Mouse (Mus musculus) midbrain, embryonic 11.5 days (tissue): Measurements from ENCODE around the gene Slc18a2. TPM values are rescaled to one million over a fixed set of nuclear protein-coding genes. Genes with fewer than 3 reads are reported as not detected.

Experiments
- ATAC-seq: fragments of 200-750 bp; cut with Nextera tagmentation; 2 replicates; pipeline ENCODE4 v1.8.0; 2017; ENCODE audit warnings: moderate TSS enrichment, moderate library complexity; ENCODE audit not compliant: low FRiP score
- DNase-seq: peaks from one replicate; pipeline ENCODE4 v3.0.0; 2015; ENCODE audit warnings: low spot score; ENCODE audit errors: missing footprints
- H3K27ac ChIP-seq: fragments of 300-500 bp; sonication (generic); 2 replicates; pipeline ENCODE4 v1.5.1; 2014; ENCODE audit warnings: low read depth, low read length
- H3K27me3 ChIP-seq: fragments of 300-500 bp; sonication (generic); 2 replicates; pipeline ENCODE4 v1.6.1; 2014; ENCODE audit warnings: mild to moderate bottlenecking, low read length, moderate library complexity, mixed read lengths; ENCODE audit not compliant: control insufficient read depth, insufficient read depth
- H3K36me3 ChIP-seq: fragments of 300-500 bp; sonication (generic); 2 replicates; pipeline ENCODE4 v1.6.1; 2014; ENCODE audit warnings: mild to moderate bottlenecking, low read length, moderate library complexity, mixed read lengths; ENCODE audit not compliant: control insufficient read depth, insufficient read depth
- H3K4me1 ChIP-seq: fragments of 300-500 bp; sonication (generic); 2 replicates; pipeline ENCODE4 v1.6.1; 2014; ENCODE audit warnings: low read length; ENCODE audit not compliant: control insufficient read depth, insufficient read depth
- H3K4me2 ChIP-seq: fragments of 300-500 bp; sonication (generic); 2 replicates; pipeline ENCODE4 v1.6.1; 2014; ENCODE audit warnings: mild to moderate bottlenecking, moderate library complexity
- H3K4me3 ChIP-seq: fragments of 300-500 bp; sonication (generic); 2 replicates; pipeline ENCODE4 v1.5.1; 2014; ENCODE audit warnings: low read depth, low read length
- H3K9ac ChIP-seq: fragments of 300-500 bp; sonication (generic); 2 replicates; pipeline ENCODE4 v1.6.1; 2014; ENCODE audit warnings: low read length
- H3K9me3 ChIP-seq: fragments of 300-500 bp; sonication (generic); 2 replicates; pipeline ENCODE4 v1.6.1; 2016; ENCODE audit warnings: low read length; ENCODE audit not compliant: control insufficient read depth
- WGBS: fragments of 180-500 bp; shearing (Covaris S2); extraction: QIAGEN DNeasy Blood & Tissue Kit; methylation state at CpG from one replicate; pipeline ENCODE4 v1.1.7; 2014; 5-methylcytosine and 5-hydroxymethylcytosine counted together
- polyA plus RNA-seq: library from polyadenylated mRNA; unstranded; fragments of >200 nt; fragmentation: Nextera tagmentation; extraction: Ambion mirVana; gene quantifications from 2 replicates; pipeline ENCODE4 v1.2.1, GENCODE M21; 2014

Slc18a2 gene
- polyA plus RNA-seq, 1 experiment from 2014 or later: 16.0 TPM

- H3K27ac ChIP-seq: no peak overlapping the region
- peak; percentile 88 for DNase-seq
- 59% methylated on average over 9 of the region's 9 CpGs for WGBS
Observed at GRCm38 (mm10) chr19:59264838-59265532, 4.3 kb downstream of the Slc18a2 start.

GRCm38 (mm10) chr19:59265907-59266306, 5.2 kb downstream of the Slc18a2 start:
- no peaks in the 10 kb centered on the region for H3K9me3 ChIP-seq
- H3K4me1 ChIP-seq: peaks cover 30% of the 10 kb centered on the region
- H3K4me3 ChIP-seq: no peak overlapping the region
- WGBS: 56% methylated on average over 6 of the region's 6 CpGs
- no peak overlapping the region for H3K27ac ChIP-seq
- peak; percentile 89 for DNase-seq
- H3K36me3 ChIP-seq: no peaks in the 10 kb centered on the region
- peaks cover 32% of the 10 kb centered on the region for H3K27me3 ChIP-seq
- no peak overlapping the region for H3K9ac ChIP-seq
- ATAC-seq: no peak
- H3K4me2 ChIP-seq: no peak overlapping the region

More at GRCm38 (mm10) chr19:59264838-59265532, 4.3 kb downstream of the Slc18a2 start:
- Histone ChIP-seq H3K4me1 (peaks cover 36% of the 10 kb centered on the region), H3K4me2 (no peak overlapping the region), H3K27me3 (peaks cover 40% of the 10 kb centered on the region), H3K36me3 (no peaks in the 10 kb centered on the region), H3K9ac (0 out of 2 replicates have a peak overlapping the region, but pooled peaks have one; percentile 12), H3K9me3 (no peaks in the 10 kb centered on the region), H3K4me3 (no peak overlapping the region)
- ATAC-seq: no peak

- Histone ChIP-seq H3K4me1 (peaks cover 26% of the 10 kb centered on the region), H3K36me3 (no peaks in the 10 kb centered on the region), H3K4me2 (no peak overlapping the region), H3K9ac (0 out of 2 replicates have a peak overlapping the region, but pooled peaks have one; percentile 6), H3K9me3 (no peaks in the 10 kb centered on the region), H3K27me3 (peaks cover 26% of the 10 kb centered on the region), H3K27ac (peak overlapping the region; percentile 45), H3K4me3 (no peak overlapping the region)
- DNase-seq (peak; percentile 94), ATAC-seq (peak; percentile 80)
- WGBS: 14% methylated on average over 5 of the region's 5 CpGs
Observed at GRCm38 (mm10) chr19:59267417-59267963, 6.8 kb downstream of the Slc18a2 start.

DNA sequence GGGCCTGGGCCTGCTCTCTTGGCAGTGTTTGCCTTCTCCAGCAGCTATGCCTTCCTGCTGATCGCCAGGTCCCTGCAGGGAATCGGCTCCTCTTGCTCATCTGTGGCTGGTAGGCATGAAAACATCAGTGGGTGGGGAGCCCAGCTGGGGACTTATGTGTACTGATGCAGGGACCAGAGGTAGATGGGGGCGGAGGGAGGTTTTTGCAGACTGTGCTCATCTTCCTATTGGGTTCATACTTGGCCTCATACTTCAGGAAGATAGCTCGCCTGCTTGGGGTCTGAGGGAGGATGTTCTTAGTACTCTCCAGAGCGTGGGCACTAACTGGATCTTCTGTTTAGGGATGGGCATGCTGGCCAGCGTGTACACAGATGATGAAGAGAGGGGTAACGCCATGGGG, 12.5 kb downstream of the Slc18a2 start:
- H3K27ac ChIP-seq: no peak overlapping the region
- peak; percentile 80 for DNase-seq
- no peaks in the 10 kb centered on the region for H3K36me3 ChIP-seq
- no peak overlapping the region for H3K4me3 ChIP-seq
- ATAC-seq: no peak
- WGBS: 75% methylated on average over 7 of the region's 7 CpGs
- H3K27me3 ChIP-seq: peaks cover 7% of the 10 kb centered on the region; the same call in 1 of the 2 replicates
- H3K9me3 ChIP-seq: no peaks in the 10 kb centered on the region
- H3K9ac ChIP-seq: no peak overlapping the region
- no peaks in the 10 kb centered on the region; the same call in 1 of the 2 replicates for H3K4me1 ChIP-seq
- no peak overlapping the region for H3K4me2 ChIP-seq

- H3K36me3 ChIP-seq: no peaks in the 10 kb centered on the region
- no peaks in the 10 kb centered on the region for H3K9me3 ChIP-seq
- 0 out of 2 replicates have a peak, but pooled peaks cover 1% of the 10 kb centered on the region for H3K27me3 ChIP-seq
- no peak for DNase-seq
- 92% methylated on average over 7 of the region's 7 CpGs for WGBS
- H3K4me2 ChIP-seq: no peak overlapping the region
- no peak for ATAC-seq
- no peaks in the 10 kb centered on the region for H3K4me1 ChIP-seq
- H3K4me3 ChIP-seq: no peak overlapping the region
- H3K9ac ChIP-seq: no peak overlapping the region
- H3K27ac ChIP-seq: no peak overlapping the region
Observed at GRCm38 (mm10) chr19:59276354-59276753, 15.7 kb downstream of the Slc18a2 start.

- Histone ChIP-seq H3K9me3 (no peaks in the 10 kb centered on the region), H3K36me3 (no peaks in the 10 kb centered on the region), H3K9ac (no peak overlapping the region), H3K4me3 (no peak overlapping the region), H3K4me2 (no peak overlapping the region), H3K27ac (no peak overlapping the region), H3K27me3 (no peaks in the 10 kb centered on the region), H3K4me1 (no peaks in the 10 kb centered on the region)
- DNase-seq: no peak
- ATAC-seq: no peak
Observed at GRCm38 (mm10) chr19:59280841-59281240, 20.1 kb downstream of the Slc18a2 start.

DNA sequence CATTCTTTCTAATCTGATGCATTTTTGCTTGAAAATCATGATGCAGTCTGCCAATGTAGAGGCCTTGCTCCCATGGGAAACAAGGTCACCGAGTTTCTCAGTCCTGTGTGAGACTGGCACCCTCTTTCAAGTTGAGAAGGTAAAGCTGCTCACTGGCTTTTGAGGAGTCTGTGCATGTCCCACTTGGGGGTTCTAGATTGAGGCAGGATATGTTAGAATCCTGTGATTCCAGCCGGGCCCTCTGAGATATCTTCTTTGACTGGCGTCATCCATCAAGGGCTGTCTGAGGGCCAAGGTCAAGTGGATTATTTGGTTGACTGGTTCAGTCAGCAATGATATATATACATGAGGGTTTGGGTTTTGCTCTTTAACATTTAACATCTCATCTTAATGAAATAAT, 21.3 kb downstream of the Slc18a2 start:
- Histone ChIP-seq H3K4me3 (no peak overlapping the region), H3K4me1 (no peaks in the 10 kb centered on the region), H3K36me3 (no peaks in the 10 kb centered on the region), H3K27ac (no peak overlapping the region), H3K9ac (no peak overlapping the region), H3K9me3 (no peaks in the 10 kb centered on the region), H3K27me3 (no peaks in the 10 kb centered on the region), H3K4me2 (no peak overlapping the region)
- 80% methylated on average over 3 of the region's 3 CpGs for WGBS
- DNase-seq (no peak), ATAC-seq (no peak)

GRCm38 (mm10) chr19:59289042-59289441, 28.3 kb downstream of the Slc18a2 start:
- Histone ChIP-seq H3K36me3 (no peaks in the 10 kb centered on the region), H3K4me2 (no peak overlapping the region), H3K9me3 (no peaks in the 10 kb centered on the region), H3K27ac (no peak overlapping the region), H3K9ac (no peak overlapping the region), H3K4me1 (no peaks in the 10 kb centered on the region), H3K27me3 (no peaks in the 10 kb centered on the region), H3K4me3 (no peak overlapping the region)
- no peak for ATAC-seq
- no peak for DNase-seq

GRCm38 (mm10) chr19:59289811-59290210, 29.1 kb downstream of the Slc18a2 start:
- H3K4me2 ChIP-seq: no peak overlapping the region
- H3K9ac ChIP-seq: no peak overlapping the region
- H3K36me3 ChIP-seq: no peaks in the 10 kb centered on the region
- no peaks in the 10 kb centered on the region for H3K4me1 ChIP-seq
- DNase-seq (no peak), ATAC-seq (no peak)
- no peaks in the 10 kb centered on the region for H3K27me3 ChIP-seq
- H3K4me3 ChIP-seq: no peak overlapping the region
- no peaks in the 10 kb centered on the region for H3K9me3 ChIP-seq
- 95% methylated on average over 6 of the region's 6 CpGs for WGBS
- H3K27ac ChIP-seq: no peak overlapping the region
